Mouse (Mus musculus): ENCODE results near the gene Wipi2.

Wipi2 gene

GRCm38 (mm10) chr5:142692971-142693737 is 65.7 kb downstream of the Wipi2 start:
- in situ Hi-C loops (cut with MboI, MseI), result no loop called here

- in situ Hi-C loops (cut with MboI, MseI), result no loop called here
Observed at GRCm38 (mm10) chr5:142693738-142694430, 66.4 kb downstream of the Wipi2 start.

DNA sequence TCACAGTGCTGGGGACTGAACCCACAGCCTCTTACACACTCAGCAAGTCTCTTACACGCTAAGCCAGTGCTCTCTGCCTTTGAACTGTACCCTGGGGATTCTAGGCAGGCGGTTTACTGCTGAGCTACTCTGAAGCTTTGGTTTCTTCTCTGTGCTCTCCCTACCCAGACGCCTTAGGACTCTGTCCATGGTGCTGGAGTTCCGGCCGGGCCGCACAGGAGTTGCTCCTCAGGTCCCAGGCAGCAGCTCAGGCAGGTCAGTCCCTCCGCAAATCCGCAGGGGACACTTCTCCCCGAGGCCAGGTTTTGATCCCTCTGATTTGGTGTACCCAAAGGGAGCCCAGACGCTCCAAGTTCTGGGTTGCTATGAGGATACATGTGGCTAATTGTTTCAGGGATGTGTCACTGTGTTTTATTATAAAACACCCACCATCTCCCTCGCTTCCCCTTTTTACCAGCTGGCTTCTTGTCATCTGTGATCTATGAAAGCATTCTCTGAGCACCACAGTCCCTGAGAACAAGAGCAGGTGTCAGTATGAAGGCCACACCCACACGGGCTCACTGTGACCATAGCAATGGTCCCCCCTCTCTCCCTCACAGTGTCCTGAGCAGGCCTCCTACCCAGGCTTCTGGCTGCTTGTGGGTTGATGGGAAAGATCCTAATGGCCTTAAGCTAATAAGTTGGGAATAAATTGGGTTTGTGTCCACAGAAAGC is 67.3 kb downstream of the Wipi2 start:
- in situ Hi-C loops (cut with MboI, MseI), result no loop called here

DNA sequence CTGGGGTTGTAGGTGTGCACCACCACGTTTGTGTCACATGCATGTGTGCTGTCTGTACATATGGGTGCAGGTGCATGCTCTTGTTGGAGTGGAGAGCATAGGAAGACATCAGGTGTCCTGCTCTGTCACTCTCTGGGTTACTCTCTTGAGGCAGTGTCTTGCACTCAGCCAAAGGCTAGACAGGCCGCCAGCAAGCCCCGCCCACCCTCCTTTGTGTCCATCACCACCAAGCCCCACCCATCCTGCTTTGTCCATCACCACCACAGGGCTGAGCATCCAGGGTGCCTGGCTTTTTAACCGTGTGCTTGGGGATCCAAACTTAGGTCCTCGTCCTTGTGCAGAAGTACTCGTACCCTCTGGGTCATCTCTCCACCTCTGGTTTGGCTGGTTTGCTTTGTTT is 68.8 kb downstream of the Wipi2 start:
- in situ Hi-C loops (cut with MboI, MseI), result no loop called here

DNA sequence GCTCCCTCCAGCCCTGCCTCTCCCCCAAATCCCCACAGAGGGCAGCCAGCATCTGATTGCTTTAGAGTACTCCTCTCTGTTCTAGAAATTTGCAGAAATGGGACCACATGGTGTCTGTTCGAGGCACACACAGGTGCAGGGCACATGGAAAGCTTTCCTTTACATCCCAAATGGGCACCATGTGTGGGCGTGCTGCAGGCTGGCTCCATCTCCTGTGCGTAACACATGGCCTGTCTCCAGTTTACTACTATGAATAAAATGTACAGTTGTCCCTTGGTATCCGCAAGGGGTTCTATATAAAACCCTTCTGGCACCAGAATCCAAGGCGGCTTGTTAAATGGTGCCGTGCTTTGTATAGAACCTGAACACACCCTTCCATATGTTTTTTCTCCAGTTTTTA is 69.4 kb downstream of the Wipi2 start:
- in situ Hi-C loops (cut with MboI, MseI), result no loop called here

DNA sequence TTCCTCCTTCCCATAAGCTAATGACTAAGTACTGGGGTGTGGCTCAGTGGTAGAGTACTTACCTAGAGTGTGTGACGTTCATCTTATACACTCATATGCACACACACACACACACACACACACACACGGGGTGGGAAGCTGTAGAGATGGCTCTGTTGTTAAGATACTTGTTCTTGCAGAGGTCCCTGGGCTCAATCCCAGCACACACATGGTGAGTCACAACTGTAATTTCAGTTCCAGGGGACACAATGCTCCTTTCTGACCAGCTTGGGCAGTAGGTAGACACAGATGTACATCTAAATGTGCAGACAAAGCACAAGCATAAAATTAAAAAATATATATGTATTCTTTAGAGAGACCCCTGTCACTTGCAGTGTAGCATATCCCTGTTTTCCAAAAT is 70.2 kb downstream of the Wipi2 start:
- in situ Hi-C loops (cut with MboI, MseI), result no loop called here

GRCm38 (mm10) chr5:142700842-142701589 is 73.5 kb downstream of the Wipi2 start:
- in situ Hi-C loops (cut with MboI, MseI), result no loop called here

- in situ Hi-C loops (cut with MboI, MseI), result no loop called here
Observed at GRCm38 (mm10) chr5:142701651-142702510, 74.4 kb downstream of the Wipi2 start.

- in situ Hi-C loops (cut with MboI, MseI), result no loop called here
Observed at GRCm38 (mm10) chr5:142702511-142703138, 75.1 kb downstream of the Wipi2 start.

DNA sequence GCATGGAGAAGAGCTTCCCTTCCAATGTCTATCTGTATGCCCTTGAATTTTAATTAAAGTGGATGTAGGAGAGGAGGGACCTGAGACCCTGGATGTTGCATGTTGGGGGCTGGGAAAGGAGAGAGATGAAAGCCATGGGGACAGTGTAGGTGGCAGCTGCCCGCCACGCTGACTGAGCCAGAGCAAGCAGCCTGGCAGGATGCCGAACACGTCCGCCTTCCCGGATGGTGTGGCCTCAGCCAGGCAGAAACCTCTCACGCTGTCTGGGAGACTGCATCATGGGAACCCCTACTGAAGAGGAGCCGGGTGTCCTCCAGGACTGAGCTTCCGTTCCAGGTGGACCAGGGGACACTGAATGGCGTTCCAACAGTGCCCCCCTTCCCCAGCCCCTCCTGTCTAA is 76.1 kb downstream of the Wipi2 start:
- in situ Hi-C loops (cut with MboI, MseI), result no loop called here

GRCm38 (mm10) chr5:142707709-142708108 is 80.2 kb downstream of the Wipi2 start:
- in situ Hi-C loops (cut with MboI, MseI), result no loop called here

- in situ Hi-C loops (cut with MboI, MseI), result no loop called here
Observed at GRCm38 (mm10) chr5:142709436-142709835, 81.9 kb downstream of the Wipi2 start.

GRCm38 (mm10) chr5:142712373-142712772 is 84.9 kb downstream of the Wipi2 start:
- in situ Hi-C loops (cut with MboI, MseI), result no loop called here

GRCm38 (mm10) chr5:142713966-142714365 is 86.5 kb downstream of the Wipi2 start:
- in situ Hi-C loops (cut with MboI, MseI), result no loop called here

- in situ Hi-C loops (cut with MboI, MseI), result loop anchor here (5.0 kb wide), 1 partner anchor 238 kb away; no protein-coding TSS in a partner anchor
Observed at GRCm38 (mm10) chr5:142715059-142715458, 87.6 kb downstream of the Wipi2 start.

DNA sequence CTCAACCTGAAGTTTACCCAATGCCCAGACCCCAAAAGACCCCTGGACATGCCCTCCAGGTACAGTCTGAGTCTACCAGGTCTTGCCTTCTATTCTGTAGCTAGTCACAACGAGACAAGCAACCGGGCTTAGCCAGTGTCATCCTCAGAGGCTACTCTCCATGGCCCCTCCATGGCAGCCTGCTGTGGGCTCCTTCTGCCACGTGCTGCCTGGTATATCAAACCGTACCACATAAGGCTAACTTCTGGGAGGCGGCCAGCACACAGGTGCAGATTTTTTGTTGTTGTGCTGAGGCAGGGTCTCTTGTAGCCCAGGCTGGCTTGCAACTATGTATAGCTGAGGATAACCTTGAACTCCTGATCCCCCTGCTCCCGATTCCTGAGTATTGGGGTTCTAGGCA is 88.6 kb downstream of the Wipi2 start:
- in situ Hi-C loops (cut with MboI, MseI), result loop anchor here (5.0 kb wide), 1 partner anchor 239 kb away; no protein-coding TSS in a partner anchor

- in situ Hi-C loops (cut with MboI, MseI), result loop anchor here (5.0 kb wide), 1 partner anchor 241 kb away; no protein-coding TSS in a partner anchor
Observed at GRCm38 (mm10) chr5:142718037-142718436, 90.5 kb downstream of the Wipi2 start.

- in situ Hi-C loops (cut with MboI, MseI), result loop anchor here (5.0 kb wide), 1 partner anchor 241 kb away; no protein-coding TSS in a partner anchor
Observed at GRCm38 (mm10) chr5:142718486-142718885, 91.0 kb downstream of the Wipi2 start.

- in situ Hi-C loops (cut with MboI, MseI), result loop anchor here (5.0 kb wide), 1 partner anchor 243 kb away; no protein-coding TSS in a partner anchor
Observed at GRCm38 (mm10) chr5:142719897-142720296, 92.4 kb downstream of the Wipi2 start.

Data from T-helper 1 cell (primary cell).